Mouse (Mus musculus) monocyte, adult 5-6 weeks (primary cell): ENCODE data around the gene Sct. TPM values are rescaled to one million over a fixed set of nuclear protein-coding genes. Genes with fewer than 3 reads are reported as not detected.
A peak's percentile ranks its signal among the peaks of the same experiment; 100 is the strongest.

Experiments
- ATAC-seq: fragments of 153-309, 156-312 bp; replicated peaks from 2 replicates; pipeline ENCODE4 v1.8.0; 2017; ENCODE audit warnings: mild to moderate bottlenecking; ENCODE audit not compliant: low TSS enrichment, insufficient number of reproducible peaks, severe bottlenecking, poor library complexity, low FRiP score
- total RNA-seq: library from RNA; stranded (forward); fragments of 200-1000, 200-491, 200-594 nt; gene quantifications from 3 replicates; pipeline ENCODE4 v1.2.3, GENCODE M21; 2017

The Sct gene
- not detected in 3 replicates for total RNA-seq

DNA sequence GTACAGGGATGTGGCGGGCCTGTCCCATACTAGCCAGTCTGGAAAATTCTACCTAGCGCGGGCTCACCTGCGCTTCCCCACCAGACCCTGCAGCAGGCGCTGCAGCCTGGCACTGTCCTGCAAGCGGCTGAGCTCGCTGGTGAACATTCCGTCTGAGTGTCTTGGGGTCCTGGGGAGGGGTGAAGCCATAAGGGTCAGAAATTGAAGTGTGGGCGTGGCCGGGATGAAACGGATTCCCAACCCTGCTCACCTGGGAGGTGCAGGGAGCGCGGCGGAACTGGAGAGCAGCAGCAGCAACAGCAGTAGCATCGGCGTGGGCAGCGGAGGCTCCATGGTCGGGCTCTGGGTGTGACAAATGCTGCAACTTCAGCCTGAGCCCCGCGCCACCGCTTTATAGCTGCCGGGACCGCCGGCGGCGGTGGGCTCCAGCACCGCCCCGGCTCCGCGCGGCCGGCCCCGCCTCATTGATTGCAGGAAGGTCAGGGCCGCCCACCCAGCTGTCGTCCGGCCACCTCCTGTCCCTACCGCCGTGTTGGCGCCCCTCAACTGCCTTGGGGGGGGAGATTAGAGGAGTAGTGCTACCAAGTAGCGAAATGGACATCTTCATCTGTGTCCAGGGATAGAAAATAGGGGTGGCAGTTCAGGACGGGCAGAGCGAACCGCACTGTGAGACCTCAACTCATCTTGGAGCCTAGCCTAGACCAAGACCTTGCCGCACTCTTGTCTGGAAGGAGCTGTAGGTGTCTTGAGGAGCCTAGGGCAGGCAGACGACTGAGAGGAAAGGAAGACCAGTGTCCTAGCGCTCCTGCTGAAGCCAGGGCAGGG, at the start of gene Sct:
Gene Sct (minus strand): TSS at position 368 of the 825 bp plus-strand sequence.
- ATAC-seq = no peak

DNA sequence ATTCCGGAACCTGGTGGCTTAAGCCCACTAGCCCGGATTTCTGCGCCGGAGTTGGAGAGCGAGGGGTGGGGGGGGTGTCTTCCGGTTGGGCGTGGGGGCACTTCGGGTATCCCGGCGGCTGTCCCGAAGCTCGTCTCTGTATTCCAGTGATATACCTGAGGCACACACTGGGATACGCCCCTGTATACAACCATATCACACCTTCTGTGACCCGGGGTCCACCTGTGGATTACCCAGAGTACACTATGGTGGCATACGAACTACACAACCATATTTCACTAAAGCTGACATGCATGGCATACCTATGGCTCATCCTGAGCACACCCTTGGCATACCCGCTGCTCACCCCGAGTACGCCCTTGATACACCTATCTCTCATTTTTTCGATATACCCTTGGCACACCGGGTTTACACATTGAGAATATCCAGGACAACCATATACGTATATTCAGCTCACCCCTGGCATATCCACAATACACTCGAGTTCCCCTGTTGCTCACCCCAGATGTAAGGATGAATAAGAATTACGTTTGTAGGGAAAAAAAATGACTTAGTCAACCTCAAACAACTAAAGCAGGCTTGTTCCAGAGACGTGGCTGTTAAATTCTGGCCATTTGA, 49.5 kb upstream of the Sct start:
- no peak; the same call in 1 of the 2 replicates for ATAC-seq

DNA sequence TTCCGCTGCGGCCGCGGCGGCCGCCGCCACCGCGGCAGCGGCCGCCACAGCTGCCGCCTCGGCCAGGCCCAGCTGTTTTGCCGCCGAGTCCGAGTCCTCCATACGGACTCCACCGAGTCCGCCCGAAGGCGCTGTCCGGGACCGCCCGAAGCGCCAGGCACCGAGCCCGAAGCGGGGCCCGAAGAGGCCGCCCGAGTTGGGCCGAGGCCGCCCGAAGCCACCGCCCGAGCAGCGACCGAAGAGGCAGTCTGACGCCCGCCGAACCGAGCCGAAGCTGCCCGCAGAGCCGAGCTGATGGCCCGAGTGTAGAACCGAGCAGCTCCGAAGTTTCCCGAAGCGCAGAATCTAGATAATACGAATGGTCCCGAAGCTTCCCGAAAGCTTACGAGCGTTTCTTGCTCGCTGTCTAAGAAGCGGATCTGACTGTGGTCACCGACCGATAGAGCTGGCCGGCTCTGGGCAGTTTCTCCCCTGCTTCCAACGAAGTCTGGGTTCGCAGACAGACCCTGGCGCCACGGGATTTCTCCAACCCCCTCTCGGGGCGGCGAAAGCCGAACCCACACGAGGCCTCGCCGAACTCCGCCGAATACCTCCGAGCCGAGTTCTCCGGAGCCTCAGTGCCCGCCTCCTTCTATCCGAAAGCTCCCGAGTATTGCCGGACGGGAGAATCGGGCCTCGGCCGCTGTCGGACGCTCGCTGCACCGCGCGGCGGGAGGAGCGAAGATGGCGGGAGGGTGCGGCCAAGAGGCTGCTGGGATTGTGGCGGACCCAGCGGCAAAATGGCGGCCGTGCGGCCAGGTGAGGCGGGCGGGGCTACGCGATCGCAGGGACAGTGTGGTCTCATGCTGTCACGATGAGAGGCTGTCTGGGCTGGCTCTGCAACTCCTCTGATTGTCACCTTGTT, 48.8 kb upstream of the Sct start, which contains the start of the genes Deaf1 and Tmem80:
Gene Deaf1 (minus strand): TSS at position 222 of the 904 bp plus-strand sequence.
Gene Tmem80 (plus strand): TSS at position 271 of the 904 bp plus-strand sequence.
- peak; percentile 90 for ATAC-seq

DNA sequence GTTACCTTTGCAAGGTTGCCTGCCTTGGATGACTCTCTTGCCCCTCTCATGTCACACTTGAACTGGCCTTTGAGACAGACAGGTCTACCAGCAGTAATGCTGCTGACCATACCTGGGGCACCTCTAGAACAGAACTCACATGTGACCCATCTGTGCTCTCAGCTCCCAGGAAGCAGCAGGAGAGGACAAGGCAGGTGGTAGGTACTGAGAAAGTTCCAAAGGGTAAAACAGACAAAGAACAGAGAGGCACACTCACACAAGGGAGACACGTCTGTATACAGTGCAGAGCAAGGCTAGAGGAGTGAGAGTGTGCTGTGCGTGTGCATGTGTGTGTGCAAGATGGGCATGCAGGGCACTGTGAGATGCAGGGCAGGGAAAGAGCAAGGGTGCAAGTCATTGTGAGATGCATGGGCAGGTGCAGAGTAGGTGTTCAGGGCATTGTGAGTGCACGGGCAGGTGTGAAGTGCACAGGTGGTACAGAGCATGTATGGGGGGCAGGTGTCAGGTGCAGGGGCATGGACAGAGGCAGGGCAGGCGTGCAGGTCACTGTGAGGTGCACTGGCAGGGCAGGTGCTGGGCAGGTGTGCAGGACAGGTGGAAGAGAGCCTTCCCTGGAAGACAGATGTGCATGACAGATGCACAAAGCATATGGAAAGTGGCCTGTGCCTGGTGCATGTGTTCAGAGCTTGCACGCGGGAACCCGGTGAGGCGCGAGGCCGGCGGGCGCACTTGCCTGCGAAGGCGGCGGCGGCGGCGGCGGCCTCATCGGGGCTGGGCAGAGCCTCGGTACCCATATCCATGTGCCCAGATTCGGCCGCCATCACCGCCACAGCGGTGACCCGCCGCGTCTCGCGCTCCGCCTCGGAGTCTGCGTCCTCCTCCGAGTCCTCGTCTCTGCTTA, 47.9 kb upstream of the Sct start:
- ATAC-seq = 0 out of 2 replicates have a peak, but pooled peaks have one; percentile 2

DNA sequence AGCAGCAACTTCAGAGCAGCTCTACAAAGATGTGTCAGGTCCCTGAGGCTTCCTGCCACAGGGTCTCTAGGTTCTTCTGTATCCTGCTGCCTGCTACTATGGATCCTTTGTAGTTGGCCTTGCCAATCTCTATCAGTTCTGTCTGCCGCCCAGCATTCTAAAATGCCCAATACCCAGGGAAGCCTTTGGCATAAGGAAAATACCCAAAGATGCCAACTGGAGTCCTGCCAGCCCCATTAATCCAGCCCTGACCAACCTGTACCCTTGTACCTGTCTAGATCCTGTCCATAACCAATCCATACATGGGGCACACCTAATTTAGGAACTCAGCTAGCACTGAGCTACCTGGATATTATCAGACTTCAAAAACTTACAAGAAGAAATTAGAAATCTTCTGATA, 45.8 kb upstream of the Sct start:
- no peak for ATAC-seq

DNA sequence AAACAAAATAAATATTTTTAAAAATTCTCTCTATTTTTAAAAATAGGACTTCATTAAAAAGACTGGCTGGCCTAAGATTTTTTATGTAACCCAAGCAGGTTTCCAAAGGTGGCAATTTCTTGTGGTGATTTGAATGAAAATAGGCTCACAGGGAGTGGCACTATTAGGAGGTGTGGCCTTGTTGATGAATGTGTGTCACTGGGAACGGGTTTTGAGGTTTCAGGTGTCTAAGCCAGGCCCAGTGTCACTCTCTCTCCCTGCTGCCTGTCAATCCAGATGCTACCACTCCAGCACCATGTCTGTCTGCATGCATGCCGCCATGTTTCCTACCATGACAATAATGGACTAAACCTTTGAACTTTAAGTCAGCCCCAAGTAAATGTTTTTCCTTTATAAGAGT, 40.5 kb upstream of the Sct start:
- no peak for ATAC-seq

DNA sequence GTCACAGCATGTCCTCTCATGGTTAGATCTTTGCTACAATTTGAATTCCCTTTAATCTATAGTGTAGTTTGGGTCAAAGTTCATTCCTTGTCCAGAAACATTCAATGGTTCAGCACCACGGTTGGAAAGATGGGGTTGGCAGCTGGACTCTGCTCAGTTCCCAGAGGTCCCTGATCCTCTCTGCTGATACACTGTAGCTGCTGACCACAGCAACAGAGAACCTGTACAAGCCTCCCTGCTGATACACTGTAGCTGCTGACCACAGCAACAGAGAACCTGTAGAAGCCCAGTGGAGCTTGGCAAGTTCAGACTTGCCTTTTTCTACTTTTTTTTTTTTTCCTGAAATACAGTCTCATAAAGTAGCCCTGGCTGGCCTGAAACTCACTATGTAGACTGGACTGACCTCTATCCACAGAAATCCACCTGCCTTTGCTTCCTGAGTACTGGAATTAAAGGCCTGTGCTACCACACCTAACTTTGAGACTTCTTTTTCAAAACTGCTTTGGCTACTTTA, 38.7 kb upstream of the Sct start:
- no peak for ATAC-seq

DNA sequence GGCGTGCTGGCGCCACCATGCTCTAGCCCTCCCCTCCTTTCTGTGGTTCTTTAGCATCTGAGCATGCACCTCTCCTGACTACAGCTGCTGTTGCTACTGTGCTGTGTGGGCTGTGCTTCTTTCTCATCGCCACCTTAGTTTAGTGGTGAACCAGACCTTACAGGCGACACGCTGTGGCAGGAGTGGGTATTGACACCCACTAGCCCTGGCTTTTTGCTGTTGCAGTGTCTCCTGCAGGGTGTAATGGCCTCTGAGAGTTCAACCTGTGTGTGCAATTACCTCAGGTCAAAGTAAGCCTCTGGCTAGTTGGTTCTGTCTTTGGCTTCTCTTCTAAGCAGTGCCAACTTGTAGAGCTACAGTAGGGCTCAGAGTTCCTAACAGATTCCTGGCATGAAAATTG, 37.0 kb upstream of the Sct start:
- peak; percentile 87 for ATAC-seq

DNA sequence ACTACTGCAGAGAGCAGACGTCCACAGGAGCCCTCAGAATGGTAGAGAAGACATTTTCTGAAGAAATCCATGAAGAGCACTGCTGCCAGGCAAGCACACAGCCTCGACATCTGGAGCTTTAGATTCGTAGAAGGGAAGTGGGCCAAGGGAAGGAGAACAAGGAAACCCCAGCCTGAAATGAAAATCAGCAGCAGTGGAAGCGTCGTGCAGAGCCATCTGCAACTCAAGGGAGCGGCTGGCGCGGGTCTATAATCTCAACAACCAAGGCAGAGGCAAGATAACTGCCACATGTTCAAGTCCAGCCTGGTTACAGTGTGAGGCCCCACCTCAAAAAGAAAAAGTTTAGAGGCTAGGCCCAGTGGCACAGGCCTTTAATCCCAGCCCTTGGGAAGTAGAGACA, 36.1 kb upstream of the Sct start:
- ATAC-seq = no peak

DNA sequence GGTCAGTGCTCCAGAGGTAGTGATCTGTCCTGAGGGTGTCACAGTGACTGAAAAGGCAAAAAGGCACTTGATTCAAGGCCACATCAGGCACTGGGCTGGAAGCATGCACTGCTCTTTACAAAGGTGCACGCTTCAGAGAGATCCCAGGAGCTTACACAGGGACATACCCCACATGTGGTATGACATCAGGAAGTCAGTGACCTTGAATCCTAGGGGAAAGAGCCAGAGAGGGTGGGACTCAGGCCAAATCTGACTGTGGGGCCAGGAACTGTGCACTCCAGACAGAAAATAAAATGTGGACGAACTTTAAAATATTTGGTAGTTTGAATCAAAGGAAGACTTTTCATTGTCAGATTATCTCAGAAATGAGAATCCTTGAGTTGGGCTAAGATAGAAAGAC, 35.5 kb upstream of the Sct start:
- ATAC-seq = no peak

DNA sequence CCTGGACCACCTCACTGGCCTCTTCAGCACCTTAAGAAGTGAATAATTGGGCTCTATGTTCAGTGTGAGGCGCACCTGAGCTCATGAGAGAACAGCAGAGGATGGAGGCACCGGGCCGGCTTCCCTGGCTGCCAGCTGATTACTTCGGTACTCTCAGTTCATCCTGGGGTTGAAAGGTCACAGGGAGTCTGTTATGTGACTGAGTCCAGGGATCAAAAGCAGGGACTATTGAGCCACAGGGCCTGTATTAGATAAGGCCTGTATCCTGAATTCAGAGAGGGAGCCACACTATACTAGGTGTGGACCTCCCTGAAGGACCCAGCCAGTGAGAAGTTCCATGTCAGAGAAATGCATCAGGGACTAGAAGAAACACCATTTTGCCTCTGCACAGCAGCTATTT, 25.6 kb upstream of the Sct start:
- no peak for ATAC-seq

DNA sequence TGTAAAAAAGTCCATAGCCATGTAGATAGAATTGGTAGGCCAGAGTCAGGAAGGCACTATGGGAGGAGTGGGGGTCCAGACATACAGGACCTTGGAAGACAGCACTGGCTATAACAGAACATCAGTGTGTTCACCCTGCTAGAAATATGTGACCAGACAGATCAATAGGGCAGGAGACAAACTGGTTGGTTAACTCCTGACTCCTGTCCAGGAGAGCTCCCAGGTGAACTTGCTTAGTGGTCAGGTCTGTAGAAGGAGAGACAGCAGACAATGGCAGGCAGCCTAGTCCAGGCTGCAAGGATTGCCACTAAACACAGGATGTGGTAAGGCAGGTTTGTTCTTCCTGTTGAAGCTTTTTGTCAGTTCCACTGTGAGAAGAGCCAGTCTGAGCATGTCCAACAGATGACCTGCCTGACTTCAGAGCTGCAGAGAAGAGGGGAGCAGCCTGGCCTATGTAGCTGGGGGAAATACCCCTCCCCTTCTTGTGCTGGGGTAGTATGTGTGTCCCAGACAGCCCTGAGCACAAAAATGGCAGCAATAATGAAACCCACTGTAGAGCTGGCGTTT, 23.9 kb upstream of the Sct start:
- ATAC-seq = peak; percentile 36; the same call in 1 of the 2 replicates

DNA sequence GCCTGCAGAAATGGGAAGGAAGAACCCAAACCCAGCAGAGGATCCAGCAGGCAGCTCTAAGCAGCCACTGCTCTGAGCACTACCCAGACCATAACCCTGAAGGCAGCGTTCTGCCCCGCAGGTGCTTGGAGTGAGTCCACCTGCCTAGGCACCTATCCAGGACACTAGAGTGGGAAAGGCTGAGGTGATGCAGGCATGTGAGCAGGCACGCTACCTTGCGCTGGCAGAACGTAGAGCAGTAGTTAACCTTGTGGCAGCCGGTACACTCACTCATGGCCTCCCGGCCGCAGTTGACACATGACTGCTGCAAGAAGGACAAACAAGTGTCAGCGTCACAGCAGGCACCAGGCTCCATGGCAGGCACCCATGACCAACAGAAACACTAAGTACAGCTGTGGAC, 22.5 kb upstream of the Sct start:
- no peak for ATAC-seq

DNA sequence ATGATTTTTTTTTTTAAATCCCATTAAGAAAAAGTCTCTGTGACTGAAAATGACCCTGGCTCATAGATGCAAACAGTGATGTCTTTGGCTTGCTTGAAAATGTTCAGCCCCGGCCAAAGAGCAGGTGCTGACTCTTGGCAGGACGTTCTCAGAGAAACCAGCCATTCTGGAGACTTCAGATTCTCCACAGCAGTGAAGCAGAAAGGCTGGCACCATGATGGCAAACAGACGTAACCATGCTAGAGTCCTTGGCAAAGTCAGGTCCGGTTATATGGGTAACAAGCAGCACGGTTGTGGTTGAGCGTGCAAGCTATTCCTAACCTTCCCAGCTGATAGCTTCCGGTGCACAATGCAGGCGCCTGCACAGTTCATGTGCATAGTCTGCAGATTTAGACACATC, 20.2 kb upstream of the Sct start:
- no peak for ATAC-seq

DNA sequence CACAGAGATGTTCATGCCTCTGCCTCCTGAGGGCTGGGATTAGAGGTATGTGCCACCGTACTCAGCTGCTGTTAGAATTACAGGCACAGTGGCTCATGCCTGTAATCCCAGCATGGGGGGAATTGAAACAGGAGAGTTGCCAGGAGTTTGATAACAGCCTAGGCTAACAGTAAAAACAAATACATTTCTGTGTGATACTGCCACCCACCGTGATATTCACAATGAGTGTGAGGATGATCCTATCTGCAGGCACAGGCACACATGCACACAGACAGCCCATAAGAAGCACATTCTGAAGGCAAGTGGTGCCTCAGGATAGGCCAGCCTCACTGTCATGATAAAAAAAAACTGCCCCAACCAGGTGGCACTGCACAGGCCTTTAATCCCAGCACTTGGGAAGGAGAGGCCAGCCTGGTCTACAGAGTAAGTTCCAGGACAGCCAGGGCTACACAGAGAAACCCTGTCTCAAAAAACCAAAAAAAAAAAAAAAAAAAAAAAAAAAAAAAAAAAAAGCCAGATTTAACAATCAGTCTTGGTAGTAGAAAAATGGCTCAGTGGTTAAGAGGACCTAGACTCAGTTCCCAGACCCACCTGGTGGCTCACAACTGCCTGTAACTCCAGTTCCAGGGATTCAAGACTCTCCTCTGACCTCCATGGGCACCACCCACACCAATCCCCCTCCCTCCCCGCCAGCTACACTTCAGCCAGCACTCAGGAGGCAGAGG, 19.2 kb upstream of the Sct start:
- no peak for ATAC-seq

DNA sequence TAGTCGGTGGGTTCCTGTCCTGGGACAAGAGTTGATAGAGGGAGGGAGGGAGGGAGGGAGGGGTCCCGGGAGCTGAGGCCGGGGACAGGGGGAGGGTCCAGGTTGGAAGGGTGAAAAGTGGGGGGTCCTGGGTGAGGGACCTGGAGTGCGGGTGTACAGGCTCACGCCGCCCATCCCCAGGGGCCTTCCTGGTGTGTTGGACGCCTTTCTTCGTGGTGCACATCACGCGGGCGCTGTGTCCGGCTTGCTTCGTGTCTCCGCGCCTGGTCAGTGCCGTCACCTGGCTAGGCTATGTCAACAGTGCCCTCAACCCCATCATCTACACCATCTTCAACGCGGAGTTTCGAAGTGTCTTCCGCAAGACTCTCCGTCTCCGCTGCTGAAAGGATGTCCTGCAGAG, 15.5 kb upstream of the Sct start:
- ATAC-seq = 0 out of 2 replicates have a peak, but pooled peaks have one; percentile 15

DNA sequence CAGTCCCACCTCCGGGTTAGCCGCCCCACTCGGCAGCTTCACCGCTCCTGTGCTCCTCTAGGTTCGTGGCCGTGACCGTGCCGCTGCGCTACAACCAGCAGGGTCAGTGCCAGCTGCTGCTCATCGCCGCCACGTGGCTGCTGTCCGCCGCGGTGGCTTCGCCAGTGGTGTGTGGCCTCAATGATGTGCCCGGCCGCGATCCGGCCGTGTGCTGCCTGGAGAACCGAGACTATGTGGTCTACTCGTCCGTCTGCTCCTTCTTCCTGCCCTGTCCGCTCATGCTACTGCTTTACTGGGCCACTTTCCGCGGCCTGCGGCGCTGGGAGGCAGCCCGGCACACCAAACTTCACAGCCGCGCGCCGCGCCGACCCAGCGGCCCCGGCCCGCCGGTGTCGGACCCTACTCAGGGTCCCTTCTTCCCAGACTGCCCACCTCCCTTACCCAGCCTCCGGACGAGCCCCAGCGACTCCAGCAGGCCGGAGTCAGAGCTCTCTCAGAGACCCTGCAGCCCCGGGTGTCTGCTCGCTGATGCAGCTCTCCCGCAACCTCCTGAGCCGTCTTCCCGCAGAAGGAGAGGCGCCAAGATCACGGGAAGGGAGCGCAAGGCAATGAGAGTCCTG, 15.0 kb upstream of the Sct start:
- ATAC-seq = 0 out of 2 replicates have a peak, but pooled peaks have one; percentile 29
